Mouse (Mus musculus) forebrain, embryonic 11.5 days (tissue): ENCODE data around the gene Cds1. TPM values are rescaled to one million over a fixed set of nuclear protein-coding genes. Genes with fewer than 3 reads are reported as not detected.

Experiments used
- ATAC-seq: fragments of 200-750 bp; cut with Nextera tagmentation; replicated peaks from 2 replicates; pipeline ENCODE4 v1.8.0; 2017; ENCODE audit warnings: moderate TSS enrichment; ENCODE audit not compliant: low FRiP score
- DNase-seq: peaks from one replicate; pipeline ENCODE4 v3.0.0-alpha.2; 2017; ENCODE audit warnings: low spot score
- H3K27ac ChIP-seq: fragments of 300-500 bp; sonication (generic); 2 replicates; pipeline ENCODE4 v1.5.1; 2014; ENCODE audit warnings: low read depth, low read length
- H3K27me3 ChIP-seq: fragments of 300-500 bp; sonication (generic); 2 replicates; pipeline ENCODE4 v1.6.1; 2014; ENCODE audit warnings: mild to moderate bottlenecking, low read length, mixed read lengths; ENCODE audit not compliant: control insufficient read depth, insufficient read depth
- H3K36me3 ChIP-seq: fragments of 300-500 bp; sonication (generic); 2 replicates; pipeline ENCODE4 v1.6.1; 2014; ENCODE audit warnings: mild to moderate bottlenecking, low read length, moderate library complexity, mixed read lengths; ENCODE audit not compliant: control insufficient read depth, insufficient read depth
- H3K4me1 ChIP-seq: fragments of 300-500 bp; sonication (generic); replicated peaks from 2 replicates; pipeline ENCODE4 v1.6.1; 2014; ENCODE audit warnings: low read length, mixed read lengths; ENCODE audit not compliant: control insufficient read depth, insufficient read depth
- H3K4me2 ChIP-seq: fragments of 300-500 bp; sonication (generic); 2 replicates; pipeline ENCODE4 v1.6.1; 2014; ENCODE audit warnings: low read depth, mild to moderate bottlenecking, low read length, moderate library complexity, mixed read lengths; ENCODE audit not compliant: severe bottlenecking
- H3K4me3 ChIP-seq: fragments of 300-500 bp; sonication (generic); 2 replicates; pipeline ENCODE4 v1.5.1; 2014; ENCODE audit warnings: low read depth, low read length
- H3K9ac ChIP-seq: fragments of 300-500 bp; sonication (generic); 2 replicates; pipeline ENCODE4 v1.6.1; 2014; ENCODE audit warnings: low read length
- H3K9me3 ChIP-seq: fragments of 300-500 bp; sonication (generic); 2 replicates; pipeline ENCODE4 v1.6.1; 2016; ENCODE audit warnings: low read length, mixed read lengths; ENCODE audit not compliant: control insufficient read depth
- WGBS: fragments of 180-500 bp; shearing (Covaris S2); extraction: QIAGEN DNeasy Blood & Tissue Kit; methylation state at CpG from one replicate; pipeline ENCODE4 v1.1.7; 2014; 5-methylcytosine and 5-hydroxymethylcytosine counted together
- polyA plus RNA-seq: library from polyadenylated mRNA; unstranded; fragments of >200 nt; fragmentation: Nextera tagmentation; extraction: Ambion mirVana; gene quantifications from 2 replicates; pipeline ENCODE4 v1.2.1, GENCODE M21; 2014

Cds1 gene
- polyA plus RNA-seq, 1 experiment from 2014 or later, result 0.67 TPM

- 95% methylated on average over 16 of the region's 16 CpGs for WGBS
- Histone ChIP-seq H3K9ac (no peak overlapping the region), H3K4me3 (no peak overlapping the region), H3K4me1 (no peaks in the 10 kb centered on the region), H3K27ac (no peak overlapping the region), H3K4me2 (no peak overlapping the region), H3K27me3 (no peaks in the 10 kb centered on the region), H3K36me3 (peaks cover 22% of the 10 kb centered on the region), H3K9me3 (no peaks in the 10 kb centered on the region)
- ATAC-seq (no peak), DNase-seq (peak; percentile 33)
Observed at GRCm38 (mm10) chr5:101855475-101855874, 90.5 kb downstream of the Cds1 start.

- no peaks in the 10 kb centered on the region for H3K9me3 ChIP-seq
- peaks cover 20% of the 10 kb centered on the region; the same call in 1 of the 2 replicates for H3K36me3 ChIP-seq
- 95% methylated on average over 10 of the region's 10 CpGs for WGBS
- no peak overlapping the region for H3K9ac ChIP-seq
- no peak overlapping the region for H3K27ac ChIP-seq
- no peaks in the 10 kb centered on the region for H3K4me1 ChIP-seq
- no peak overlapping the region for H3K4me2 ChIP-seq
- ATAC-seq, result no peak
- DNase-seq, result peak; percentile 44
- H3K4me3 ChIP-seq, result no peak overlapping the region
- H3K27me3 ChIP-seq, result no peaks in the 10 kb centered on the region
Observed at GRCm38 (mm10) chr5:101858891-101859436, 94.0 kb downstream of the Cds1 start.

DNA sequence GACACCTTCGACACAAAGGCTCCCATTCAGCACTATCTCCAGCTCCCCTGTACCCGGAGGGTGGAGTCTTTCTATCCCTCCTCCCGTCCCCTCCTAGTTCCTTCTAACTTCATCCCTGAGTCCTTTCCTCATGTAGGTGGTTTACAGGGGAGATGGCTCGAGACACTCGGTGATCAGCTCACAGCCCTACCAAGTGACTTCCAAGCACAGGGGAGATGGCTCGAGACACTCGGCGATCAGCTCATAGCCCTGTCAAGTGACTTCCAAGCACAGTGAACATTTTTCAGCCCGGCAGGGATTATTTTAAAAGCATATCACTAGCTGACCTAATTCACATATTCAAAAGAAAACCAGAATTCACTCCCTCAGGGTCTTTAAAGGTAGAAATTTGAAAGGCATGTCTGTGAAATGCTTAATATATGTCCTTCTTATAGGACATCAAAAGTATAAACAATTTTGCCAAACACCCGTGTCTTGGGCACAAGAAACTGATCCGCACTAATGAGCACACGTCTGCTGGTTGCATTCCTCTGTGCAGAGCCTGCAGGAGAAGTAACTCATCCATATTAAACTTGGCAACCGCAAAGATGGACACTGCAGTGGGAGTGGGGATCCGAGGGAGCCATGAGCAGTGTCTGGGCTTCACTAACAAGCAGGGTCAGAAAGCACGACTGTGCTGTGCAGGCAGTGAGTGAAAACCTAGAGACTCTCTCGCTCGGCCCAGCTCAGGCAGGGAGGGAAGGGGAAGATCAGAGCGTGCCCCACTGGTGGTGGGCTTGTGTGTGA lies 97.0 kb downstream of the Cds1 start:
- peak; percentile 25 for DNase-seq
- Histone ChIP-seq H3K27me3 (no peaks in the 10 kb centered on the region), H3K36me3 (peaks cover 10% of the 10 kb centered on the region; the same call in 1 of the 2 replicates)

DNA sequence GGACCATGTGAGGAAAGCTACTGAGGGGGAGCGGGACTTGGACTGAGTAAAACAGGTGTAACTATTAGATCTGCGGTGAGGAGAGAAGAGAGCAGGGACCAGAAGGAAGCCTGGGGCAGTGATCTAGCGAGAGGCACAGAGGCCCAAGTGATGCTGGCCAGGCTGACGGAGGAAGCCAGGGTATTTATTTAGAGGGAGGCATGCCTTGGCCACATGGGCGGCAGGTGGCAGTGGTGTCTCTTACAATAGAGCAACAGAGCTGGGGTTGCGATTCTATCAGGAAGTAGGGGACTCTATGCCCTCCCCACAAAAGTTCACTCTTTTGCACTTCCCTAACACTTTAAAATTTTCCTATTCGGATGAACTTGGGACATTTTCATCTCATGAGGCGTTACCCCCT lies 97.7 kb downstream of the Cds1 start:
- H3K4me2 ChIP-seq, result no peak overlapping the region
- no peak overlapping the region for H3K27ac ChIP-seq
- H3K27me3 ChIP-seq, result no peaks in the 10 kb centered on the region
- H3K9me3 ChIP-seq, result no peaks in the 10 kb centered on the region
- no peak overlapping the region for H3K9ac ChIP-seq
- H3K4me3 ChIP-seq, result no peak overlapping the region
- no peak for ATAC-seq
- H3K36me3 ChIP-seq, result peaks cover 11% of the 10 kb centered on the region
- peak; percentile 41 for DNase-seq
- no peaks in the 10 kb centered on the region for H3K4me1 ChIP-seq
- 89% methylated on average over 8 of the region's 8 CpGs for WGBS

More for the DNA sequence above, 97.0 kb downstream of the Cds1 start:
- Histone ChIP-seq H3K9ac (no peak overlapping the region), H3K27ac (no peak overlapping the region), H3K4me3 (no peak overlapping the region), H3K4me2 (no peak overlapping the region), H3K9me3 (no peaks in the 10 kb centered on the region), H3K4me1 (no peaks in the 10 kb centered on the region)
- WGBS, result 90% methylated on average over 18 of the region's 18 CpGs
- ATAC-seq, result no peak

DNA sequence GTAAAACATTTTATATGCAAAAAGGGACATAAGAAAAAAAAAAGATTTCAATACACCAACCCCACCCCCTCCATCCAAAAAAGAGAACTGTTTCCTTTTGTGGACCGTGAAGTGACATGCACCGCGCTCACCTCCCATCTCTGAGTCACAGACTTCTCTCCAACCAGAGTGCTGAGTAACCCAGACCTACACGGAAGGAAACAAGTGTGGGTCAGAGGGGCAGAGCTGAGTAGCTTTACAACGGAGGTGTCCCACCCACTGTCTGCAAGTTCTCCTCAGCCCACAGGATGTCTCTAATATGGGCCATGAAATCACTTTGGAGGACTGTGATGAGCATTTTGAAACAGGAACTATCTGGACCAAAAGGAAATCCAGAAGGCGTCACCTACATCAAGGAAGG lies 99.0 kb downstream of the Cds1 start:
- no peak overlapping the region for H3K4me3 ChIP-seq
- 96% methylated on average over 6 of the region's 6 CpGs for WGBS
- H3K9me3 ChIP-seq, result no peaks in the 10 kb centered on the region
- no peaks in the 10 kb centered on the region for H3K4me1 ChIP-seq
- H3K9ac ChIP-seq, result no peak overlapping the region
- H3K27me3 ChIP-seq, result no peaks in the 10 kb centered on the region
- H3K36me3 ChIP-seq, result peaks cover 16% of the 10 kb centered on the region
- no peak overlapping the region for H3K27ac ChIP-seq
- no peak for DNase-seq
- no peak overlapping the region for H3K4me2 ChIP-seq
- no peak for ATAC-seq

- WGBS, result 85% methylated on average over 2 of the region's 2 CpGs
- Histone ChIP-seq H3K9ac (no peak overlapping the region), H3K4me1 (no peaks in the 10 kb centered on the region), H3K27me3 (no peaks in the 10 kb centered on the region), H3K36me3 (peaks cover 23% of the 10 kb centered on the region), H3K4me3 (no peak overlapping the region), H3K4me2 (no peak overlapping the region), H3K27ac (no peak overlapping the region), H3K9me3 (no peaks in the 10 kb centered on the region)
- DNase-seq (no peak), ATAC-seq (no peak)
Observed at GRCm38 (mm10) chr5:101866722-101867121, 101.8 kb downstream of the Cds1 start.

Other genes starting within 250 kb of the Cds1 start
- gene Nkx6-1, start 100.1 kb upstream of the Cds1 start, polyA plus RNA-seq, result 1.2 and 1.3 TPM in 2 replicates